Mouse (Mus musculus): Measurements from ENCODE around the gene Atl3. TPM values are rescaled to one million over a fixed set of nuclear protein-coding genes. Genes with fewer than 3 reads are reported as not detected.

Gene Atl3
- total RNA-seq, 2 experiments from 2014 or later: 12.6 to 17.2 TPM

- DNase-seq: no peak
Measured at GRCm38 (mm10) chr19:7498816-7499215, 5.0 kb downstream of the Atl3 start.

- DNase-seq: no peak
Measured at GRCm38 (mm10) chr19:7500701-7501100, 6.9 kb downstream of the Atl3 start.

- DNase-seq: no peak
Measured at GRCm38 (mm10) chr19:7502432-7502831, 8.6 kb downstream of the Atl3 start.

GRCm38 (mm10) chr19:7506321-7506720 is 12.5 kb downstream of the Atl3 start:
- DNase-seq: no peak

GRCm38 (mm10) chr19:7508026-7508425 is 14.2 kb downstream of the Atl3 start:
- DNase-seq: no peak

- DNase-seq: no peak
Measured at GRCm38 (mm10) chr19:7516437-7516836, 22.6 kb downstream of the Atl3 start.

- DNase-seq: no peak
Measured at GRCm38 (mm10) chr19:7521619-7522018, 27.8 kb downstream of the Atl3 start.

- DNase-seq: no peak
Measured at GRCm38 (mm10) chr19:7522856-7523255, 29.0 kb downstream of the Atl3 start.

- peak in 1 of 2 experiments; percentile 31 for DNase-seq
Measured at GRCm38 (mm10) chr19:7523292-7523691, 29.5 kb downstream of the Atl3 start.

- DNase-seq: no peak
Measured at GRCm38 (mm10) chr19:7523781-7524180, 29.9 kb downstream of the Atl3 start.

- no peak for DNase-seq
Measured at GRCm38 (mm10) chr19:7524879-7525278, 31.0 kb downstream of the Atl3 start.

GRCm38 (mm10) chr19:7528639-7529428 is 35.0 kb downstream of the Atl3 start:
- peak; percentile 46 to 84 for DNase-seq

- no peak for DNase-seq
Measured at GRCm38 (mm10) chr19:7531906-7532305, 38.1 kb downstream of the Atl3 start.

GRCm38 (mm10) chr19:7533891-7534290 is 40.1 kb downstream of the Atl3 start:
- no peak for DNase-seq

- no peak for DNase-seq
Measured at GRCm38 (mm10) chr19:7548924-7549323, 55.1 kb downstream of the Atl3 start.

GRCm38 (mm10) chr19:7551550-7552300 is 57.9 kb downstream of the Atl3 start:
- DNase-seq: no peak

- no peak for DNase-seq
Measured at GRCm38 (mm10) chr19:7552301-7552673, 58.4 kb downstream of the Atl3 start.

- no peak for DNase-seq
Measured at GRCm38 (mm10) chr19:7553441-7553840, 59.6 kb downstream of the Atl3 start.

- no peak for DNase-seq
Measured at GRCm38 (mm10) chr19:7554881-7555280, 61.0 kb downstream of the Atl3 start.

- DNase-seq: no peak
Measured at GRCm38 (mm10) chr19:7556641-7557040, 62.8 kb downstream of the Atl3 start.

- DNase-seq: peak; percentile 87 to 90
Measured at GRCm38 (mm10) chr19:7557328-7557822, 63.5 kb downstream of the Atl3 start, which contains the start of gene Pla2g16. Pla2g16 (plus strand) TSS chr19:7557459.

GRCm38 (mm10) chr19:7557844-7558243 is 64.0 kb downstream of the Atl3 start:
- DNase-seq: peak in 1 of 2 experiments; percentile 18

GRCm38 (mm10) chr19:7558675-7559074 is 64.8 kb downstream of the Atl3 start:
- DNase-seq: no peak
